15 mouse cellular contexts compared by ENCODE assay signal in the genomic region with DNA sequence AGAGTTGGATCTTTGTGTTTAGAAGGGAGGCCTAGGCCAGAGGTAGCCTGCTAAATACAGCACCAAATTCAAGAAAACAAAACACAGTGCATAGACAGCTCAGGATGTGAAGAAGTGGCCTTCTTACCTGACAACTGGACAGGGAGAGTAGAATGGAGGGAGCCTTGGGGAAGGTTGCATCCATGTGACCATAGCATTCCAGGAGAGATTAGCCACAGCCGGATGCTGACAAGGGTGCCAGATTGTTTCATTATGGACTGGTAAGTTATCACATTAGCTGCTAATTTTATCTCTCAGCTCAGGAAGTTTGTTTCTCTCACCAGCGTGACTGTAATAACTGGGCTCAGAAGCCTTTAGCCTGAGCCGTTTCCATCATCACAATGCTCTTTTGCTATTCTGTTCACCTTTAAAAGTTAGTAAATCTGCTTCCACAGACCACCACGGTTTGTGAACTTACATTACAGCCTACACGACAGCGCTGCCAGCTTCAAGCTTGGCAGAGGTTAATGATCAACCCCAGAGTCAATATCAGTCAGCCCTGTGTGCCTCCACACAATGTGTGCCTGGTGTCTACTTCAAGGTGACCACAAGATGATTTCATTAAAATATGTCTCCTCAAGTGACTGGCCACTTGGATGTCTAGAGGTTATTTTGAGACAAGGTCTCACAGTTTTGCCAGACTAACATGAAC.
DNase-seq lines count a peak whose midpoint lies in the region; ATAC-seq and TF ChIP-seq lines count a peak whose summit lies in the region.
"Had no signal": no experiment of that assay in that cellular context is flagged by ENCODE, and none has a peak within 500 bp of the region (broad histone marks: within the 10 kb centered on the region; RNA-seq: fewer than 3 reads in every experiment).

No protein-coding gene starts in this region.

- H3K4me2 ChIP-seq in lung, embryonic 15.5 days = no peak overlapping the region
- H3K4me2 ChIP-seq in liver, embryonic 16.5 days (ENCODE audit: low read depth, low read length) = no peak overlapping the region
- H3K4me2 ChIP-seq: forebrain, embryonic 13.5 days had no signal

- no peak for TF ChIP-seq CTCF in lung, adult 2 months (IDR thresholded peaks at IDR 0.05; ENCODE audit: insufficient read depth, low read length)
- no peak for TF ChIP-seq CTCF in kidney, adult 2 months (conservative IDR thresholded peaks at IDR 0.05; ENCODE audit: insufficient read depth, insufficient read length, low read depth, low read length)

- H3K9ac ChIP-seq in lung, embryonic 15.5 days = no peak overlapping the region
- no peak overlapping the region for H3K9ac ChIP-seq in liver, embryonic 16.5 days (ENCODE audit: low read depth, low read length)
- H3K9ac ChIP-seq: forebrain, embryonic 13.5 days had no signal

- peaks cover 15% of the 10 kb centered on the region for H3K4me1 ChIP-seq in lung, embryonic 15.5 days
- peaks cover 11% of the 10 kb centered on the region for H3K4me1 ChIP-seq in lung, adult 2 months (ENCODE audit: control insufficient read depth, insufficient read depth, low read length)
- H3K4me1 ChIP-seq in kidney, adult 2 months (ENCODE audit: control insufficient read depth, insufficient read depth, low read length) = peaks cover 9% of the 10 kb centered on the region; the same call in 1 of the 2 replicates
- H3K4me1 ChIP-seq in liver, embryonic 16.5 days (ENCODE audit: control insufficient read depth, low read depth, low read length) = no peaks in the 10 kb centered on the region; the same call in 1 of the 2 replicates
- H3K4me1 ChIP-seq: embryonic facial prominence, embryonic 10.5 days; forebrain, embryonic 13.5 days had no signal

- no peak for TF ChIP-seq POLR2A in lung, adult 2 months (IDR thresholded peaks at IDR 0.05; ENCODE audit: borderline replicate concordance, extremely low read depth, low read depth, low read length)
- no peak for TF ChIP-seq POLR2A in kidney, adult 2 months (IDR thresholded peaks at IDR 0.05; ENCODE audit: low read depth, low read length)

- intact Hi-C loops in left cerebral cortex, postnatal 25 days (cut with DNase I) = no loop called here

- H3K4me3 ChIP-seq in lung, embryonic 15.5 days = no peak overlapping the region
- H3K4me3 ChIP-seq in lung, adult 2 months (replicated peaks; ENCODE audit: extremely low read depth, low read depth, low read length) = no peak overlapping the region
- no peak overlapping the region for H3K4me3 ChIP-seq in kidney, adult 2 months (ENCODE audit: insufficient read depth, low read depth, low read length)
- no peak overlapping the region for H3K4me3 ChIP-seq in liver, embryonic 16.5 days (ENCODE audit: low read depth, low read length)
- H3K4me3 ChIP-seq: embryonic facial prominence, embryonic 10.5 days; forebrain, embryonic 13.5 days; left cerebral cortex, adult 2 months; myocyte had no signal

- WGBS in lung, embryonic 15.5 days = 47% methylated on average over 6 of the region's 6 CpGs
- 53% methylated on average over 6 of the region's 6 CpGs for WGBS in lung, adult 2 months
- 31% methylated on average over 6 of the region's 6 CpGs for WGBS in kidney, adult 2 months
- 50% methylated on average over 6 of the region's 6 CpGs for WGBS in liver, embryonic 16.5 days (ENCODE audit: insufficient replicate concordance)

- no peak for DNase-seq in lung, adult 2 months
- DNase-seq in kidney, adult 2 months = peak; percentile 85
- no peak for DNase-seq in left cerebral cortex, postnatal 25 days (ENCODE audit: low spot score in 2 of 2)
- DNase-seq in frontal cortex, postnatal 10 days (ENCODE audit: low spot score in 2 of 2) = no peak
- DNase-seq: cerebellum, adult 18-20 months; retina, postnatal 1 day; thymus, postnatal 25 days had no signal

- H3K27me3 ChIP-seq in lung, embryonic 15.5 days = no peaks in the 10 kb centered on the region
- H3K27me3 ChIP-seq in kidney, adult 2 months (replicated peaks; ENCODE audit: control insufficient read depth, insufficient read depth, low read length) = no peaks in the 10 kb centered on the region
- no peaks in the 10 kb centered on the region for H3K27me3 ChIP-seq in liver, embryonic 16.5 days (ENCODE audit: control insufficient read depth, insufficient read depth, low read depth, low read length)
- H3K27me3 ChIP-seq: forebrain, embryonic 13.5 days had no signal

- no peaks in the 10 kb centered on the region for H3K9me3 ChIP-seq in lung, embryonic 15.5 days
- no peaks in the 10 kb centered on the region for H3K9me3 ChIP-seq in liver, embryonic 16.5 days (replicated peaks; ENCODE audit: control insufficient read depth, low read length)
- H3K9me3 ChIP-seq: embryonic facial prominence, embryonic 10.5 days; forebrain, embryonic 13.5 days had no signal

- peaks cover 88% of the 10 kb centered on the region for H3K36me3 ChIP-seq in lung, embryonic 15.5 days
- H3K36me3 ChIP-seq in kidney, adult 2 months (ENCODE audit: control insufficient read depth, insufficient read depth, low read length) = peaks cover 7% of the 10 kb centered on the region
- H3K36me3 ChIP-seq in liver, embryonic 16.5 days (ENCODE audit: control insufficient read depth, insufficient read depth) = peaks cover 14% of the 10 kb centered on the region

- peak overlapping the region; percentile 84 for H3K27ac ChIP-seq in lung, embryonic 15.5 days
- H3K27ac ChIP-seq in kidney, adult 2 months (ENCODE audit: insufficient read depth, low read depth, low read length) = peak overlapping the region; percentile 69
- peak overlapping the region; percentile 58; the same call in 1 of the 2 replicates for H3K27ac ChIP-seq in liver, embryonic 16.5 days (ENCODE audit: low read length)
- H3K27ac ChIP-seq: embryonic facial prominence, embryonic 10.5 days; forebrain, embryonic 13.5 days; left cerebral cortex, adult 2 months had no signal

- ATAC-seq in lung, embryonic 15.5 days (ENCODE audit: borderline replicate concordance, extremely low read depth, low FRiP score, low TSS enrichment) = peak; percentile 84; the same call in 1 of the 2 replicates
- peak; percentile 73 for ATAC-seq in liver, embryonic 16.5 days (ENCODE audit: low read depth)
- no peak for ATAC-seq in erythroblast, adult 5-6 weeks (replicated peaks; ENCODE audit: low FRiP score, poor library complexity, severe bottlenecking)
- ATAC-seq: forebrain, embryonic 13.5 days; inflammation-experienced regulatory T-cells, adult 6 months had no signal
